Mouse (Mus musculus) T-helper 1 cell (primary cell): ENCODE data around the gene Rbbp6.

Experiments used
- in situ Hi-C: fragments of 300-600 bp; cut with MboI, MseI; formaldehyde crosslinking; loops from one replicate; pipeline ENCODE4 v1.15.1; 2025; ENCODE audit warnings: high pct_unique_total_duplicates

Rbbp6 gene

DNA sequence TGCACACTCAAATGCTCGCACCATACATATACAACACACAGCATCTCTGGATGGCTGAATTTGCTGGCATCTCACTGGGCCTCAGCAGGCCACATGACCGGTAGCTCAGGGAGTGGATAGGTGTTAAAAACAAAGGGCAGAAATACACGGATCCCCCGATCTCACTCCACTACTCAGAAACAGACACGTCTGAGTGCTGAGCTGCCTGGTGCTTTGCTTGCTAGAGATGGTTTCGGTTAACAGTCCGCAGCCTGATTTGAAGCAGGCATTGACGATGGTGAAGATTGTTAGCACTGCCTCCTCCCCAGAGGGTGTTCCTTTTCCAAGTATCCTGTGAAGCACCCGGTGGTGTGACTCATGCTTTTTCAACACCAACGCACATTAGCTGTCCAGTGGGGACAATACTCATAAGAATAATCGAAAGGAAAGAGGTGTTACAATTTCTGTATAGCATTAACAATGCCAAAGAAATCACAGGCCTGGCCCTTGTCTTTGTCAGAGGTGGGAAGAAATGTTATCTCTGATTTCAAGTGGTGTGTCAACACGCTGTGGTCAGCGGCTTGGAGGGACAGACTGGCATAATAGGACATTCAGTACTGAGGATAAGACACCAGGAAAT is 81.1 kb downstream of the Rbbp6 start:
- in situ Hi-C loops = no loop called here
